9 mouse cellular contexts compared by ENCODE assay signal in genomic region chr14:22808595-22809166, GRCm38 (mm10).
A peak's percentile ranks its signal among the peaks of the same experiment; 100 is the strongest.
DNase-seq lines count a peak whose midpoint lies in the region; ATAC-seq and TF ChIP-seq lines count a peak whose summit lies in the region.
"Had no signal": no experiment of that assay in that cellular context is flagged by ENCODE, and none has a peak within 500 bp of the region (broad histone marks: within the 10 kb centered on the region; RNA-seq: fewer than 3 reads in every experiment).

No protein-coding gene starts in this region.

- H3K4me1 ChIP-seq in lung, postnatal 0 days (ENCODE audit: insufficient read depth, low read depth, low read length) = peaks cover 12% of the 10 kb centered on the region; the same call in 1 of the 2 replicates
- no peaks in the 10 kb centered on the region for H3K4me1 ChIP-seq in cerebellum, adult 2 months (ENCODE audit: control insufficient read depth, insufficient read depth, low read length)

- intact Hi-C loops in left cerebral cortex, postnatal 14 days (cut with DNase I) = loop anchor here (2.0 to 10.0 kb wide), 3 partner anchors 234 to 822 kb away; no protein-coding TSS in a partner anchor

- H3K36me3 ChIP-seq in lung, postnatal 0 days (ENCODE audit: insufficient read depth, low read length) = no peaks in the 10 kb centered on the region

- 40% methylated on average over 5 of the region's 5 CpGs for WGBS in lung, postnatal 0 days
- WGBS in cerebellum, adult 2 months = 50% methylated on average over 5 of the region's 5 CpGs

- peak; percentile 60 for DNase-seq in embryo, embryonic 11 days
- DNase-seq in embryo, embryonic 9.5 days (ENCODE audit: extremely low spot score) = no peak
- peak; percentile 3 for DNase-seq in R1 (ENCODE audit: low read depth, low spot score)
- DNase-seq in heart, postnatal 4 days = peak; percentile 19
- no peak for DNase-seq in lung, postnatal 0 days (ENCODE audit: low spot score)
- no peak for DNase-seq in left cerebral cortex, postnatal 14 days (ENCODE audit: low spot score in 2 of 2)
- no peak for DNase-seq in cerebellum, adult 2 months
- no peak for DNase-seq in urinary bladder, postnatal 10 days (ENCODE audit: low spot score)

- no peaks in the 10 kb centered on the region for H3K27me3 ChIP-seq in lung, postnatal 0 days (replicated peaks; ENCODE audit: insufficient read depth, low read length)
- H3K27me3 ChIP-seq in cerebellum, adult 2 months (ENCODE audit: control insufficient read depth, insufficient read depth, low read length) = no peaks in the 10 kb centered on the region; the same call in 1 of the 2 replicates

- H3K4me2 ChIP-seq in lung, postnatal 0 days (replicated peaks; ENCODE audit: low read depth, low read length) = 0 out of 2 replicates have a peak overlapping the region, but pooled peaks have one; percentile 48

- no peak for TF ChIP-seq CTCF in lung, postnatal 0 days (IDR thresholded peaks at IDR 0.05)
- no peak for TF ChIP-seq CTCF in cerebellum, adult 2 months (IDR thresholded peaks at IDR 0.05; ENCODE audit: borderline replicate concordance, insufficient read depth, low read depth, low read length)

- TF ChIP-seq POLR2A in cerebellum, adult 2 months (IDR thresholded peaks at IDR 0.05; ENCODE audit: borderline replicate concordance, insufficient read depth, low read length) = no peak

- peak; percentile 19; the same call in 1 of the 2 replicates for ATAC-seq in lung, postnatal 0 days

- TF ChIP-seq EP300 in lung, postnatal 0 days (IDR thresholded peaks at IDR 0.05) = no peak

- H3K9me3 ChIP-seq in lung, postnatal 0 days (ENCODE audit: low read length) = no peaks in the 10 kb centered on the region

- no peak overlapping the region for H3K27ac ChIP-seq in lung, postnatal 0 days (ENCODE audit: low read length)
- no peak overlapping the region for H3K27ac ChIP-seq in cerebellum, adult 2 months (ENCODE audit: insufficient read depth, low read length)
- H3K27ac ChIP-seq: liver, embryonic 14.5 days had no signal

- no peak overlapping the region for H3K4me3 ChIP-seq in lung, postnatal 0 days (ENCODE audit: low read depth, low read length)
- H3K4me3 ChIP-seq in cerebellum, adult 2 months (replicated peaks; ENCODE audit: insufficient read depth, low read depth, low read length) = no peak overlapping the region

- no peak overlapping the region for H3K9ac ChIP-seq in lung, postnatal 0 days (replicated peaks; ENCODE audit: low read depth)
- H3K9ac ChIP-seq: liver, embryonic 14.5 days had no signal

Comparison
In these comparisons a context has a peak if more than half of its experiments do, and no peak if none do; other contexts are left out.
1. DNase-seq: peak in embryo, embryonic 11 days (single experiment), R1 (single experiment) and heart, postnatal 4 days (single experiment); none in embryo, embryonic 9.5 days (single experiment), lung, postnatal 0 days (single experiment), left cerebral cortex, postnatal 14 days (0 of 2), cerebellum, adult 2 months (0 of 2) and urinary bladder, postnatal 10 days (single experiment).